Mouse (Mus musculus) liver, adult 10 weeks (tissue): Measurements from ENCODE around the gene A830005F24Rik. TPM values are rescaled to one million over a fixed set of nuclear protein-coding genes. Genes with fewer than 3 reads are reported as not detected.

Source experiments
- polyA plus RNA-seq: library from polyadenylated mRNA; stranded (reverse); fragments of 350-450 nt; fragmentation: Illumina TruSeq; extraction: RNeasy Lipid Tissue Mini Kit (QIAGEN cat#74804); gene quantifications from one replicate; pipeline ENCODE4 v1.2.3, GENCODE M21; 2014; ENCODE audit warnings: low read depth, low replicate concordance

A830005F24Rik gene
- polyA plus RNA-seq: not detected

GRCm38 (mm10) chr13:48513003-48513929, at the start of gene A830005F24Rik, which contains the start of gene Zfp169:
Gene A830005F24Rik (plus strand): TSS chr13:48513570.
Gene Zfp169 (minus strand): TSS chr13:48513451.

Other genes starting within 250 kb of the A830005F24Rik start
- 2.8 TPM for gene Zfp169, start 119 bp upstream of the A830005F24Rik start, polyA plus RNA-seq
- gene Ptpdc1, start 112.1 kb downstream of the A830005F24Rik start, polyA plus RNA-seq: 1.5 TPM
- gene Barx1, start 149.4 kb downstream of the A830005F24Rik start, polyA plus RNA-seq: not detected